Mouse (Mus musculus) adrenal gland, adult 8-10 months (tissue): ENCODE results near the gene Kcnab2. TPM values are rescaled to one million over a fixed set of nuclear protein-coding genes. Genes with fewer than 3 reads are reported as not detected.

Experiments used
- DNase-seq: peaks from one replicate; pipeline ENCODE4 v3.0.0; 2022
- total RNA-seq, 4 experiments: library from RNA; stranded (reverse); gene quantifications; 2 replicates each; pipeline ENCODE4 v1.2.4; 2022

Gene Kcnab2
- total RNA-seq, 4 experiments from 2014 or later = 4.7 to 8.9 (median 8.0) TPM

DNA sequence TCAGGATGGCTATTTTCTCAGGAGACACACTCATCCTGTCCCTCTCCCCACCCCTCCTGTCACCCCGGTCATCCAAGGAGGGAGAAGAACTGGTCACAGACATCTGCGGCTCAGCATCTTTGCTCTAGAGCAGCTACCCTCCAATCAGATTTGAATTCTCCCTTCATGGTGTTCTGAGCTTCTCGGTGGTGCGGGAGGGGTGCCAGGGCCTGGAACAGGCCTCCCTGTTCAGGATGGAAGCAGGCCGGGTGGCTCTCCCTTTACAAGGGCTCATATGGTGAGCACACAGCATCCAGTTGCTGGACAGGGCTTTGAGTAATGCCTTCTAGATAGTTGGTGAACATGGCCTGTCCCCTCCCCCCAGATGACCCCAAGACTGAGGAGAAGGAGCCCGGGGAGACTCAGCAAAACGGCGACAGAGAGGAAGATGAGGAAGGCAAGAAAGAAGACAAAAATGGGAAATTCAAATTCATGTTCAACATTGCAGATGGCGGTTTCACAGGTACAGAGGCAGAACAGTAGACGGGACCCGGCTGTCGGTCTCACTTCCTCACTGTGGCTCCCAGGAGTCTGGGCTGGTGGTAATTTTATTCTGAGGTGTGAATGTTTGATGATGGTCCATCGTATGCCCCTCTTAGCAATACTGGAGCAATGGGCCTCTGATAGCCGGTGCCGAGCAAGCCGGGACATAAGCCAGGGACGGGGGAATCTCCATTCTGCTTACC, 95.0 kb downstream of the Kcnab2 start:
- no peak for DNase-seq

DNA sequence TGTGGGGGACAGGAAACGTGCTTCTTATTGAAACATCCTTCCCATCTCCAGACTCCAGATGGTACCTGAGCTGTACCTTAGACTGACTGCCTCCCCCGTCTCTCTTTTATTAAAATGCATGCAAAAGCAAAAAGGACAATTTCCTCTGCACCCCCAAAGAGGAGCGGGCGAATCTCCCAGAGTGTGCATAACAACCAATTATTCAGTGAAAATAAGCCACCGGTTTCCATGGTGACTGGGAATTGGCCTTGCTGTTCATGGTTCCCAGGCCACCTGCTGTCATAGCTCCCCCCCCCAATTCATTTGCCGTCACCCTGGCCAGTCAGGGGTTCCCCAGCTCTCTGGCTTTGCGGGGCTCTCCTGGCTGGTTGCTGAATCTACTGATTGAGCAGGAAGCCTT, 112.4 kb downstream of the Kcnab2 start:
- no peak for DNase-seq

DNA sequence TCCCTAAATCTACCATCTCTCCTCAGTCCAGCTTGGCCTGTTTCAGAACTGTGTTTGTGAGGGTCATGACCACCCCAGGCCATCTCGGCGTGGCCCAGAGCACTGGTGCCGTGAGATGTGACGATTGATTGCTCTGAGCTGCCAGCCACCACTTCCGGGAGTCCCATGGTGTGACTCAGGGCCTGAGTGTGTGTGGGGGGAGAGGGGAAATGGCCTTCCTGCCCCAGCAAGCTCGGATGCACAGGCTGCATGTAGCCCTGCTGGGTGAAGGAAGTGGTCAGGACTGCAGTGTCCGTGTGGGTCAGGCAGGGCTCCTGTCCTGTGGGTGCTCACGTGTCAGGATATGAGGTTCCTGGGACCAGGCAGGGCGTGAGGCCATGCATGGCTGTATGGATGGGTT, 115.5 kb downstream of the Kcnab2 start:
- DNase-seq = no peak

DNA sequence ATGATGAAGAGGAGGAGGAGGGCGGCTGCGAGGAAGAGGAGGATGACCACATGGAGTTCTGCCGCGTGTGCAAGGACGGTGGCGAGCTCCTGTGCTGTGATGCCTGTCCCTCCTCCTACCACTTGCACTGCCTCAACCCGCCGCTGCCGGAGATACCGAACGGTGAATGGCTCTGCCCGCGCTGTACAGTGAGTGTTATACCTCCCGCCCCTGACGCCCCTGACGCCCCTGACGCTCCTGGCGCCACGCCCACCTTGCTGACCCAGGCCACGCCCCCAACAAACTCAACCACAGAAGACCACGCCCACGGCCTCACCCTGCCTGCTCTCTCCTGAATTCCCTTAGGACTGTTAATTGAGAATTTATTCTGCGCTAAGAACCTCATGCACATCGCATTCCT, 116.8 kb downstream of the Kcnab2 start:
- no peak for DNase-seq

DNA sequence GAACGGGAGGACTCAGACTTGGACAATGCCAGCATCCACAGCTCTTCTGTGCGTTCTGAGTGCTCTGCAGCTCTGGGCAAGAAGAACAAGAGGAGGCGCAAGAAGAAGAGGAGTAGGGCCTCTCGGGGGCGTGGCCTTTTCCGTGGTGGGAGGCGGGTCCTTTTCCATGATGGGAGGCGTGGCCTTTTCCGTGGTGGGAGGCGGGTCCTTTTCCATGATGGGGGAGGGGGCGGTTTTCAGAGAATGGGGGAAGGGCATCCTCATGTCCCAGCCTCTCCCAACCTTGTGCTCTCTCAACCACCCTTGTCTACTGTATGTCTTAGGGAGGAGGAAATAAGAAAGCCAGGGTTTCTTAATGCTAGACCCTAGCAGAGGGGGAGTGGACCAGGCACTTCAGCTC, 118.0 kb downstream of the Kcnab2 start:
- DNase-seq = no peak

DNA sequence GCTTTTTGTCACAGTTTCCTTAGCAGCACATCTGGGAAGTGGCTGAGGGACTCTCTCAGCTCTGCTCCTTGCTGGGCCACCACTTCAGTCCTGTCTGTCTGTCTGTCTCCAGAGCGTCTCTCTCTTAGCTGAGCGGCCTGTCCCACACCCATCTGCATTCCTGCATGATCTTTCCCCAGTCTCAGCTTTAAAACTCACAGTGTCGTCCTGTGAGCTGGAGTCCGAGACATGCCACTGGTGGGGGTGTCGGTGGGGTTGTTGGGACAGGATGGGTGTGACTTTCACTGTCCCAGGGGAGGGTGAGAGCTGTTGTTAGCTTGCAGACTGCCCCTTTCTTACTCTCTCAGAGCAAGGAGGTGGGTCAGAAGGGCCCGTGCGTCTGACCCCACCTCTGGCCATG, 122.0 kb downstream of the Kcnab2 start:
- no peak for DNase-seq

GRCm38 (mm10) chr4:152353886-152354637, 123.6 kb downstream of the Kcnab2 start:
- DNase-seq = no peak

DNA sequence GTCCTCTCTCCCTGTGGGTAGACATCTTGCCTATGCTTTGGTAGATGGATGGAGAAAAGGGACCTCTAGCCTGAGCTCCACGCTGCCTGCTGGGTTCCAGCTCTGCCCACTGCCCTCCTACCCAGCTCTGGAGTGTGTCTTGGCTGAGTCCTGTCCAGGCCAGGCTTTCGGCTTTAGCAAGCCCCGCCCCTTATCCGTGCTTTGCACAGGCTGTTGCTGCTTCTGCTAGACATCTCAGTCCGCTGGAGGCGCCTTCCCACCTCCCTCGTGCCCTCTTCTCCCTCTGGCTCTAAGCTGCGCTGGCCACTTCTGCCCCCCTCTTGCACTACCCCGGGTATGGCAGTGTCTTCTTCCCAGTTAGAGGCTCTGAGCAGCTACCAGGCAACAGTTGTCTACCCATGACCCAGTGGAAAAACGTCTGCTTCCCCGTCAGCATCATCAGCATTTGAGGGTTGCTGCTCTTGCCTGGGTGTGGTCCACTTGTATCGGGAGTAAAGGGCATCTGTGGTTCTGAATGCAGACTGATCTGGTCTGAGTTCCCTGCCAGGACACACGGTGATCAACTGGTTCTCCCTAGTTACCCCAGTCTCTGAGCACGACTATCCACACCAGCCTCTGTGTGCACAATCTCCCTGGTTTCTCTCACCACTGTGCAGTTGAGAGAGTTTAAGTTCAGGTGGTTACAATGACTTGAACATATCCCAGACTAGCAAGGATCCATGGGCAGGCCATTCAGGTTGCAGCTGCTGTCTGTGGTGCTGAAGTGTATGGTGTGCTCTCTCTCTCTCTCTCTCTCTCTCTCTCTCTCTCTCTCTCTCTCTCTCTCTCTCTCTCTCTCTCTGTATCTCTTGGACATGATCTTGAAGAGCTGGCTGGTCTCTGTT, 126.0 kb downstream of the Kcnab2 start:
- DNase-seq = no peak

DNA sequence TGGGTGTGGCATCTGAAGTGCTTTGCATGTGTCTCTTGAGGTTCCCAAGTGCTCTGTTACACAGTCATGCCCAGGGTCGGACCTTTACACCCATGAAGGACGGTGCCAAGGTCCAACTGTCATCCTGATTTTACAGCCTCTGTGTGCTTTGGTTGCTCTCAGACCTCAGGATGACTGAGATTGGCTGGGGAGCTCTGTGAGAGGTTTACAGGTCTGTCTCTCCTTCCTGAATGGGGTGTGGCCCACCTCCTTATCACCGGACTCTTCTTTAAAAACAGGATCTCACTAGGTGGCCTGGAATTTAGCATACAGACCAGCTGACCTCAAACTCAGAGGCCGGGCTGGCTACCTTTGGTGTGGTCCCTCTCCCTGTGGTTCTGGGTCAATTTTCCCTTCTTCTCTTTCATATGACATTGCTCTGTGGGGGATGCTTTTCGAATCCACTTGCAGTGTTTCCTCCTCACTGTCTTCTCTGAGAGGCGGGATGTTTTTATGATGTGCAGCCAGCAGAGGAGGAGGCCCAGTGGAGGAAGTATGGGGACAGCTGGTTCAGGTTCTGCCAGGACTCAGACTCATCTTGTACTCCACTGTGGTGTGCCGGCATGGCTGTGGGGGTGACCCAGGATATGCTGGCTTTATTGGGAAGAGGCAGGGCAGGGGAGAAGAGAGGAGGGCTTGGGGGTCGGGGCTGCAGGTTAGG, 126.8 kb downstream of the Kcnab2 start:
- no peak for DNase-seq

GRCm38 (mm10) chr4:152349837-152350381, 127.8 kb downstream of the Kcnab2 start:
- DNase-seq = no peak

DNA sequence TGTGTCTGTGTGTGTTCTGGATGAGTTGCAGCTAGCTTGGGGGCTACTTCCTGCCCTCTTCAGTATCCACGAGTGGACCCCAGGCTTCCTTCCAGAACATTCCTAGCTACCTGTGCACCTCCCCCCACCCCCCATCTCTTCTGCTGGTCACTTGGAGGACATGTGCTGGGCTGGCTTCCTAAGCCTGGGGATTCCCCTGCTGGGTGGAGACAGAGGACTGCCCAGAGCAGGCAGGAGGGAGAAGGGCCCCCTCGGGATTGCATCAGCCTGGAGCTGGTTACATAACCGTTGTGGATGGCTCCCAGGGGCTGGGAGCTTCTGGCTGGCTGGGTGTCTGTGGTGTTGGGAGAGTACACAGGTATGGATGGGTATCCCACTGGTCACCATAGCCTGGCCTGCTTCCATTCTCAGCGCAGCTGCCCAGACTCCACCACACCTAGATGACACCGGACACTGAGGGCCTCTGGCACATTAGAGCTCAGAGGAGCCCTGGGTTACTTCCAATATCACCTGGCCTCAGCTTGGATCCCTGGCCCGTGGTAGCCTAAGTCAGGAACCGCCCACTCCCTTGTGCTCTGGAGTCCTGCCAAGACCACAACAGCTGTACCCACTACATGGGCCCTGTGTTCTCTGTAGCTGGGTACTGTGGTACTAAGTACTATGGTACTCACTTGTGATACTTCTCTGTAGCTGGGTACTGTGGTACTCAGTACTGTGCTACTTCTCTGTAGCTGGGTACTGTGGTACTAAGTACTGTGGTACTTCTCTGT, 132.4 kb downstream of the Kcnab2 start:
- peak; percentile 58 for DNase-seq

DNA sequence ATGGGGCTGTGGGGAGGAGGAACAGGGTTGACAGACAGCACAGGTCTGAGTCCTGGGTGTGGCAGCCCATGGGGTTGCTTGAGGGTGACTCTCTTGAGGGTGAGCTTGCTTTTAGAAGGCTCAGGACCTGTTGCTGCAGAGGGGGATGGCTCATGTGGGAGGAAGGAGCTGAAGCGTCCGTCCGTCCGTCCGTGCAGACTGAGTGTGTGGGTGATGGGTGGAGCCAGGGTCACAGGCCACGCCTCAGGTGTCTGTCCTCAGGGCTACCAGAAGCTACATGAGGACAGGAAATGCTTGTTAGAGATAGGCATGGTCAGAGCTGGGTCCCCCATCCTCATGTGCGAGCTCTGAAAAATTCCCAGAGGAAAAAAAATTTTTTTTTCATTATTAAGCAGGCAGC, 133.0 kb downstream of the Kcnab2 start:
- no peak for DNase-seq

DNA sequence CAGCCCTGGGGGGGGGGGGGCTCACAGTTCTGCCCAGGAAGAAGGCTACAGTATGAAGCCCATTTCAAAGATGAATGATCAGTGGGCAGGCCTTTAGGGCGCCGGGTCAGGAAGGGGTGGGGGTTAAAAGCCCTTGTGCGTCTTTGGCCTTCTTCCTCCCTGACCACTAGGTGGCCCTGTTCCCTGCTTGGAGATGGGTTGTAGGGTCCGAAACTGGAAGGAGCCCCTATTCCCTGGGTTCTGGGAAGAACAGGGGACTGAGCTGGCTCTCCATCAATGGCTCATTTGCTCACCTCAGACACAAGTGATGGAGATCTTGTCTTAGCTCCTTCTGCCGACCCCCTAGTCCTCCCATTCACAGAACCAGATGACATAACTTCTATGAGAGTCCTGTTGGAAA, 134.4 kb downstream of the Kcnab2 start:
- no peak for DNase-seq

Other genes starting within 250 kb of the Kcnab2 start
- 1 to 10 TPM; 4.8 to 7.0 (median 5.4) TPM for gene Gpr153, start 203.6 kb downstream of the Kcnab2 start, total RNA-seq
- not detected for gene Hes3, start 186.2 kb downstream of the Kcnab2 start, total RNA-seq
- 10 to 100 TPM; 54.1 to 66.7 (median 59.6) TPM for gene Icmt, start 180.6 kb downstream of the Kcnab2 start, total RNA-seq
- gene Rnf207, start 158.9 kb downstream of the Kcnab2 start, total RNA-seq = 1 to 10 TPM in 2 of 4 experiments, under 1 TPM in 2; 0.23 to 2.2 (median 1.0) TPM
- 100 to 1,000 TPM; 415 to 500 (median 453) TPM for gene Rpl22, start 152.1 kb downstream of the Kcnab2 start, total RNA-seq
- 10 to 100 TPM in 2 of 4 experiments, 1 to 10 TPM in 2; 7.0 to 16.9 (median 12.3) TPM for gene Chd5, start 139.2 kb downstream of the Kcnab2 start, total RNA-seq
- gene Nphp4, start 1.2 kb downstream of the Kcnab2 start, total RNA-seq = 1 to 10 TPM; 2.8 to 6.3 (median 4.6) TPM